Mouse (Mus musculus) forebrain, embryonic 16.5 days (tissue): ENCODE measurements around the gene Sox2. TPM values are rescaled to one million over a fixed set of nuclear protein-coding genes. Genes with fewer than 3 reads are reported as not detected.

Source experiments
- ATAC-seq: fragments of 200-750 bp; cut with Nextera tagmentation; 2 replicates; pipeline ENCODE4 v1.8.0; 2017; ENCODE audit warnings: mild to moderate bottlenecking, moderate library complexity
- H3K27ac ChIP-seq: fragments of 300-500 bp; sonication (generic); 2 replicates; pipeline ENCODE4 v1.5.1; 2014; ENCODE audit warnings: low read length, control low read depth
- H3K27me3 ChIP-seq: fragments of 300-500 bp; sonication (generic); replicated peaks from 2 replicates; pipeline ENCODE4 v1.6.1; 2014; ENCODE audit warnings: low read length; ENCODE audit not compliant: control insufficient read depth, insufficient read depth
- H3K36me3 ChIP-seq: fragments of 300-500 bp; sonication (generic); 2 replicates; pipeline ENCODE4 v1.6.1; 2014; ENCODE audit not compliant: control insufficient read depth, insufficient read depth
- H3K4me1 ChIP-seq: fragments of 300-500 bp; sonication (generic); replicated peaks from 2 replicates; pipeline ENCODE4 v1.6.1; 2014; ENCODE audit warnings: low read length; ENCODE audit not compliant: control insufficient read depth, insufficient read depth
- H3K4me2 ChIP-seq: fragments of 300-500 bp; sonication (generic); 2 replicates; pipeline ENCODE4 v1.6.1; 2014; ENCODE audit warnings: mild to moderate bottlenecking, low read length, control low read depth
- H3K4me3 ChIP-seq: fragments of 300-500 bp; sonication (generic); replicated peaks from 2 replicates; pipeline ENCODE4 v1.5.1; 2014; ENCODE audit warnings: mild to moderate bottlenecking, low read length, control low read depth
- H3K9ac ChIP-seq: fragments of 300-500 bp; sonication (generic); replicated peaks from 2 replicates; pipeline ENCODE4 v1.6.1; 2014; ENCODE audit warnings: low read depth, low read length, control low read depth
- H3K9me3 ChIP-seq: fragments of 300-500 bp; sonication (generic); 2 replicates; pipeline ENCODE4 v1.6.1; 2016; ENCODE audit warnings: low read length; ENCODE audit not compliant: control insufficient read depth
- WGBS: fragments of 180-500 bp; shearing (Covaris S2); extraction: QIAGEN DNeasy Blood & Tissue Kit; methylation state at CpG from one replicate; pipeline ENCODE4 v1.1.7; 2014; 5-methylcytosine and 5-hydroxymethylcytosine counted together
- polyA plus RNA-seq: library from polyadenylated mRNA; unstranded; fragments of >200 nt; fragmentation: Nextera tagmentation; extraction: Ambion mirVana; gene quantifications from 2 replicates; pipeline ENCODE4 v1.2.1, GENCODE M21; 2015

The Sox2 gene
- polyA plus RNA-seq, 1 experiment from 2014 or later: 20.8 TPM

- WGBS: under 1% methylated on average over 15 of the region's 15 CpGs
- no peaks in the 10 kb centered on the region for H3K36me3 ChIP-seq
- peak overlapping the region; percentile 42 for H3K4me3 ChIP-seq
- H3K9me3 ChIP-seq: no peaks in the 10 kb centered on the region
- peaks cover 69% of the 10 kb centered on the region for H3K4me1 ChIP-seq
- H3K27me3 ChIP-seq: no peaks in the 10 kb centered on the region
- peak overlapping the region; percentile 80 for H3K4me2 ChIP-seq
- H3K27ac ChIP-seq: peak overlapping the region; percentile 92
- peak overlapping the region; percentile 64 for H3K9ac ChIP-seq
- ATAC-seq: peak; percentile 16
Measured at GRCm38 (mm10) chr3:34662008-34662711, 12.0 kb downstream of the Sox2 start.

- Histone ChIP-seq H3K4me3 (peak overlapping the region; percentile 42), H3K9me3 (no peaks in the 10 kb centered on the region), H3K27ac (peak overlapping the region; percentile 92), H3K9ac (peak overlapping the region; percentile 64), H3K4me1 (peaks cover 65% of the 10 kb centered on the region), H3K27me3 (no peaks in the 10 kb centered on the region), H3K36me3 (no peaks in the 10 kb centered on the region), H3K4me2 (peak overlapping the region; percentile 80)
- WGBS: 1% methylated on average over 53 of the region's 53 CpGs
- ATAC-seq: 0 out of 2 replicates have a peak, but pooled peaks have one; percentile 3
Measured at GRCm38 (mm10) chr3:34662712-34663655, 12.8 kb downstream of the Sox2 start.

GRCm38 (mm10) chr3:34663701-34664635 lies 13.8 kb downstream of the Sox2 start:
- H3K27ac ChIP-seq: peak overlapping the region; percentile 92
- H3K4me2 ChIP-seq: peak overlapping the region; percentile 80
- no peaks in the 10 kb centered on the region for H3K27me3 ChIP-seq
- H3K4me3 ChIP-seq: peak overlapping the region; percentile 42
- H3K36me3 ChIP-seq: no peaks in the 10 kb centered on the region
- peak overlapping the region; percentile 64 for H3K9ac ChIP-seq
- WGBS: under 1% methylated on average over 56 of the region's 58 CpGs
- H3K4me1 ChIP-seq: peaks cover 62% of the 10 kb centered on the region
- no peaks in the 10 kb centered on the region for H3K9me3 ChIP-seq
- ATAC-seq: peak; percentile 64

GRCm38 (mm10) chr3:34664636-34665531 lies 14.7 kb downstream of the Sox2 start:
- Histone ChIP-seq H3K4me2 (peak overlapping the region; percentile 80), H3K27me3 (no peaks in the 10 kb centered on the region), H3K27ac (peak overlapping the region; percentile 92), H3K36me3 (no peaks in the 10 kb centered on the region), H3K9me3 (no peaks in the 10 kb centered on the region), H3K4me1 (peaks cover 59% of the 10 kb centered on the region), H3K4me3 (peak overlapping the region; percentile 42), H3K9ac (peak overlapping the region; percentile 45)
- WGBS: under 1% methylated on average over 31 of the region's 31 CpGs
- ATAC-seq: no peak

GRCm38 (mm10) chr3:34665751-34666665 lies 15.8 kb downstream of the Sox2 start:
- Histone ChIP-seq H3K27ac (peak overlapping the region; percentile 63), H3K9me3 (no peaks in the 10 kb centered on the region), H3K4me2 (peak overlapping the region; percentile 80), H3K9ac (peak overlapping the region; percentile 27), H3K36me3 (no peaks in the 10 kb centered on the region), H3K27me3 (no peaks in the 10 kb centered on the region), H3K4me1 (peaks cover 59% of the 10 kb centered on the region), H3K4me3 (no peak overlapping the region)
- WGBS: 5% methylated on average over 10 of the region's 10 CpGs
- no peak for ATAC-seq

GRCm38 (mm10) chr3:34667180-34667579 lies 17.0 kb downstream of the Sox2 start:
- Histone ChIP-seq H3K4me3 (no peak overlapping the region), H3K27ac (peak overlapping the region; percentile 49), H3K4me1 (peaks cover 63% of the 10 kb centered on the region), H3K4me2 (no peak overlapping the region), H3K27me3 (no peaks in the 10 kb centered on the region), H3K36me3 (no peaks in the 10 kb centered on the region), H3K9ac (no peak overlapping the region), H3K9me3 (no peaks in the 10 kb centered on the region)
- no peak for ATAC-seq
- 11% methylated on average over 2 of the region's 2 CpGs for WGBS

GRCm38 (mm10) chr3:34667881-34668817 lies 17.9 kb downstream of the Sox2 start:
- Histone ChIP-seq H3K36me3 (no peaks in the 10 kb centered on the region), H3K9me3 (no peaks in the 10 kb centered on the region), H3K4me2 (peak overlapping the region; percentile 22), H3K4me1 (peaks cover 63% of the 10 kb centered on the region), H3K27ac (peak overlapping the region; percentile 56), H3K4me3 (no peak overlapping the region), H3K9ac (no peak overlapping the region), H3K27me3 (no peaks in the 10 kb centered on the region)
- WGBS: 3% methylated on average over 18 of the region's 18 CpGs
- no peak for ATAC-seq
